Mouse (Mus musculus) thymus, adult 2 months (tissue): ENCODE measurements around the gene Rpf1.

Experiments
- CTCF ChIP-seq: fragments of 200-500 bp; IDR thresholded peaks from 2 replicates; pipeline ENCODE4 v1.5.1; 2012; ENCODE audit warnings: mild to moderate bottlenecking, control low read depth, low read length, moderate library complexity, borderline replicate concordance; ENCODE audit not compliant: control insufficient read depth, poor library complexity, insufficient read depth; ENCODE audit errors: extremely low read depth
- POLR2A ChIP-seq: fragments of 200-500 bp; IDR thresholded peaks from 2 replicates; pipeline ENCODE4 v1.6.1; 2012; ENCODE audit warnings: mild to moderate bottlenecking, low read length, control low read depth, moderate library complexity; ENCODE audit not compliant: control insufficient read depth, poor library complexity, insufficient read depth; ENCODE audit errors: extremely low read depth

- no peak for TF ChIP-seq CTCF
- TF ChIP-seq POLR2A = no peak
These were observed 41.7 kb upstream of the Rpf1 start for GRCm38 (mm10) chr3:146562936-146563335.
